Mouse (Mus musculus) monocyte, adult 2 months (primary cell): Measurements from ENCODE around the gene Sipa1l3.
A peak's percentile ranks its signal among the peaks of the same experiment; 100 is the strongest.

Experiments
- DNase-seq, 2 experiments: peaks; one replicate each; pipeline ENCODE4 v3.0.0; 2022; ENCODE audit warnings: low spot score in 2 of 2, low read depth in 1 of 2

Gene Sipa1l3

GRCm38 (mm10) chr7:29387524-29388068, 130.8 kb downstream of the Sipa1l3 start:
- no peak for DNase-seq

- DNase-seq = no peak
These were observed 132.1 kb downstream of the Sipa1l3 start for GRCm38 (mm10) chr7:29386349-29386748.

- no peak for DNase-seq
These were observed 132.7 kb downstream of the Sipa1l3 start for GRCm38 (mm10) chr7:29385791-29386190.

- DNase-seq = peak; percentile 27 to 54
These were observed 135.2 kb downstream of the Sipa1l3 start for GRCm38 (mm10) chr7:29383255-29383654.

GRCm38 (mm10) chr7:29381466-29382040, 136.9 kb downstream of the Sipa1l3 start:
- no peak for DNase-seq

GRCm38 (mm10) chr7:29374054-29374453, 144.4 kb downstream of the Sipa1l3 start:
- no peak for DNase-seq

- no peak for DNase-seq
These were observed 146.3 kb downstream of the Sipa1l3 start for GRCm38 (mm10) chr7:29372123-29372522.

- no peak for DNase-seq
These were observed 148.4 kb downstream of the Sipa1l3 start for GRCm38 (mm10) chr7:29370031-29370430.

- DNase-seq = no peak
These were observed 150.5 kb downstream of the Sipa1l3 start for GRCm38 (mm10) chr7:29368004-29368320.

- DNase-seq = no peak
These were observed 151.1 kb downstream of the Sipa1l3 start for GRCm38 (mm10) chr7:29367166-29368003.

GRCm38 (mm10) chr7:29364052-29364451, 154.4 kb downstream of the Sipa1l3 start:
- DNase-seq = no peak

- no peak for DNase-seq
These were observed 156.9 kb downstream of the Sipa1l3 start for GRCm38 (mm10) chr7:29361497-29361896.

- DNase-seq = no peak
These were observed 163.0 kb downstream of the Sipa1l3 start for GRCm38 (mm10) chr7:29355406-29355805.

GRCm38 (mm10) chr7:29354161-29354560, 164.3 kb downstream of the Sipa1l3 start:
- DNase-seq = no peak

GRCm38 (mm10) chr7:29352246-29352645, 166.2 kb downstream of the Sipa1l3 start:
- no peak for DNase-seq

- DNase-seq = no peak
These were observed 168.0 kb downstream of the Sipa1l3 start for GRCm38 (mm10) chr7:29350489-29350888.

- no peak for DNase-seq
These were observed 172.2 kb downstream of the Sipa1l3 start for GRCm38 (mm10) chr7:29346212-29346611.

- DNase-seq = no peak
These were observed 172.9 kb downstream of the Sipa1l3 start for GRCm38 (mm10) chr7:29345534-29345933.

GRCm38 (mm10) chr7:29343746-29344145, 174.7 kb downstream of the Sipa1l3 start:
- no peak for DNase-seq

- no peak for DNase-seq
These were observed 175.8 kb downstream of the Sipa1l3 start for GRCm38 (mm10) chr7:29342489-29343092.

- no peak for DNase-seq
These were observed 176.7 kb downstream of the Sipa1l3 start for GRCm38 (mm10) chr7:29341722-29342121.

GRCm38 (mm10) chr7:29340838-29341237, 177.6 kb downstream of the Sipa1l3 start:
- no peak for DNase-seq
